Mouse (Mus musculus) liver (tissue): ENCODE results near the gene Mfsd13b.
"Not testable (repeated sequence)": the region's sequence is repeated elsewhere in the genome, so short reads cannot be mapped to it uniquely, and the experiment has no call there.

Source experiments
- DNase-seq: peaks from one replicate; pipeline ENCODE4 v3.0.0-alpha.2; 2020; ENCODE audit warnings: mixed read lengths

Gene Mfsd13b

DNA sequence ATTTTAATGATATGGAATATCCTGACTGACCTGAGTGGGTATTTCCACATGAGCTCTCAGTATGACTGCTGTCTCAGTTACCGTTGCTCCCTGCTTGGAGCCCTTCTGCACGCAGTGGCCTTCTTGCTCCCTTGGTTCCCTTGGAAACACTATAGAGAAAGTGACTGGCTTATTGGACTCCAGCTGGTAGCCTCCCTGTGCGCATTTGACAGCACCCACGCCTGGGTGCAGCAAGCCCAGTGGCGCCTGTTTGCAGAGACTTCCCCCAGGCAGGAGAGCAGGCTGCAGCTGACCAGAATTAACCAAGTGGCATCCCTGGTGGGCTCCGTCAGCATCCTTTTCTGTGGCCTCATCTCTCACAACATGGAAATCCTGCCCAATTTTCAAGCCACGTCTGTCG lies 8.9 kb downstream of the Mfsd13b start:
- no peak for DNase-seq

DNA sequence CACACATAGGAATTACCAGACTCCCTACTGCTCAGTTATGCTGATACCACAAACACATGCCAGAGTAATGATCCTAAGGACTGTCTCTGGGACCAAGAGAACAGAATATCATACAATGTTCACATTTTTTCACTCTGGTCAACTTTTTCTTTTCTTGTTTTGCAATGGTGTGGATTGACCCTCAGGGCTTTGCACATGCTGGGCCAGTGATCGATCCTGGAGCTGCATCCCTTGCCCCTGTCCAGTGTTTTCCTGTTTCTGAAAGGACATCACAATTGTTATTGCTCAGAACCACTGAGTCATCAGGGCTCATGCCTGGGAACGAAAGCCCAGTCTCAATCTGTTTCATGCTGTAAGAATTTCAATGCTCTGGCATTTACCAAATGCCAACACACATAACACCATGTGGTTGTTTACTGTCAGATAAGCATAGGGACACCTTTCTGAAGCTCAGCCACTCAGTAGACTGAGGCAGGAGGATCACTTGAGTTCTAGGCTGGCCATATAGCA lies 16.8 kb downstream of the Mfsd13b start:
- no peak for DNase-seq

GRCm38 (mm10) chr7:121000065-121000822 lies 17.9 kb downstream of the Mfsd13b start:
- DNase-seq, result no peak

DNA sequence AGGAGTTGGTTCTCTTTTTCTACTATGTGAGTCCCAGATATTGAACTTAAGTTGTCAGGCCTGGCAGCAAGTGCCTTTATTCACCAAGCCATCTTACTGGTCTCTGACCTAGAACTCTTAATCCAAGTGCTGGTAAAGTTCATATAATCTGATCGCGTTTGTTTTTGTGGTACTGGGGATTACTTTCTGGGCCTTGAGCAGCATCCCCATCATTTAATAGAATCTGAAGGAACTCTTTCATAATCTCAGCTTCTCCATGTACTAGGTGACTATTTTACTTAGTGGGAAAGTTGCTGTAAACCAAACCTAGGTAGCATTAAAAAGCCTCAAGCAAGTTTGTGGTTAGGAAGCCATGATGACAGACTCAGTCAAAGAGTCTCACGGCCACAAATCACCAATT lies 19.6 kb downstream of the Mfsd13b start:
- DNase-seq, result no peak

DNA sequence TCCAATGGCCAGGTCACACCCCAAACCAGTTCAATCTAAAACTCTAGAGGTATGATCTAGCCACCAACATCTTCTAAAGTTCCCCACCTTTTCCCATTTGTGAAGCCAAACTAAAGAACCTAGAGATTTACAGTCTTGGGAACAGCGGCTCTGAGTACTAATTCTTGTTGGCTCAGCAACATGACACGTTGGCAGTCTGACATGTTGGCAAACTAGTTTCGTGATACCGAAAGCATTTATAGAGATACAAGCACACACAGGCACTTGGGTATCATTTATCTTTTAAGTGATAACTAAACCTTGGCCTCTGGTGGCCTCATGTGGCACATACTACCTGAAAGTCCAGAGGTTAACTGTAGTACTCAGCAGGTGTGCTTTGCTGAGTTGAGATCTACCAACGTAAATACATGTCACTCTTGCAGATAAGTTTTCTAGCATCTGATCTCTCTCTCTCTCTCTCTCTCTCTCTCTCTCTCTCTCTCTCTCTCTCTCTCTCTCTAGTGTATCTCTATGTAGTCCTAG lies 20.2 kb downstream of the Mfsd13b start:
- no peak for DNase-seq

DNA sequence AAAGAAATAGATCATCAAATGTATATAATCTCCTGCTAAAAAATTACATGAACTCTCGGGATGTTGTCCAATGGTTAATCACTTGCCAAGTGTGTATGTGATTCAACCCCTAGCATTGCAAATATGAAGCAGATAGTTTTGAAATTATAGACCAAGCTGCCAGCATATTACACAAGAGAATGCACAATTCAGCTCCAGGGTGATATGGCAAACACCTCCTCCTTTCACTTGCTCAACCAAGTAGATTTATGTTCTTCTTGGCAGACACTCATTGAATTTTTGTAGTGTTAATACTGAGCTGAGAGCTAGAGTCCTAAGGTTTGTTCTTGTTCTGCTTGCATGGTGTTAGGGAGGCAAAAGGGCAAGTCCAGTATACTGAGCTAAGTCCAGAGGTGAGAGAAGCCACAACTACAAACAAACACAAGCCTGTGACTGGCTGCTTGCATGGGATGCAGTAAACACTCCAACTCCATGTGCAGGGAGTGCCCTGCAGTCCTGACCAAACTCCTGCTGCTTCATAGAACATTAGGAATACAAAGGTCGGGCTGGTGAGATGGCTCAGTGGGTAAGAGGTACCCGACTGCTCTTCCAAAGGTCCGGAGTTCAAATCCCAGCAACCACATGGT lies 21.6 kb downstream of the Mfsd13b start:
- DNase-seq, result no peak

DNA sequence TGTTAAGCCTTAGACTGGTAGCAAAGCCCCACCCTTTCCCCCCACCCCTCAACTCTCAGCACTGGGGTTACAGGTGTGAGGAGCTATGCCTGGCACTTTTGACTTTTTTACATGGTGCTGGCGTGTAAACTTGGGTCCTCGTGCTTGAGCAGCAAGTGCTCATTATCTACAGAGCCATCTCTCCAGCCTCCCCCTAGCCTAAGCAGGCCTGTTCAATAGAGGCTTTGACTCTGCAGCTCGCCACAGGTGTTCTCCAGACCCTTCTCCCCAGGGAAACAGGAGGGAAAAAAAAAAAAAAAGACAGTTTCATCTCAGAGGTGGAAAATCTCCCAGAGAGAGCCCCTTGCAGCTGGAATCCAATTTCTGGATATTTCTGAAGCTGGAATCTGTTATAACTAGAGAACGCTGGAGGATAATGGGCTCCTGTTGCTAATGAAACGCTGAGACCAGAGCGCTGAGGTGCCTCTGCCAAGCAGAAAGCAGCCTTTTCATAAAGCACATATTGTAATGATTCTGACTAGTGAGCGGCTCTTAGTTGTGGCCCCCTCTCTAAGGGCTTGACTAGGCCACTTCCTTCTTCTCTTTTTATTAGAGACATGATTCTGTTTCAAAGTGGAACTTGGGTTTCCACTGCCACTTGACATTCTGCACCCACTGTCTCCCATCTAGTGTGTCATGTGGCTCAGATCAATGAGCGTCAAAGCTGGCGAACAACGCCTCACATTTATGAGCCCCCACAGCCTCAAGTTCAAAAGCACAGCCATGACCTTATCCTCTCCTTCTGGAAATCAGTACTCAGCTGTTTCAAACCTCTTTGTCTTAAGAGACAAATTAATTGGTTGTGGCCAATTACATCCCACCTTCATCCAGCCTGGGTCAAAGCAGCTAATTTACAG lies 29.7 kb downstream of the Mfsd13b start:
- DNase-seq, result no peak

- no peak for DNase-seq
Observed at GRCm38 (mm10) chr7:121014486-121014885, 32.2 kb downstream of the Mfsd13b start.

- no peak for DNase-seq
Observed at GRCm38 (mm10) chr7:121018778-121019177, 36.5 kb downstream of the Mfsd13b start.

- no peak for DNase-seq
Observed at GRCm38 (mm10) chr7:121020277-121020676, 38.0 kb downstream of the Mfsd13b start.

GRCm38 (mm10) chr7:121025221-121026008 lies 43.1 kb downstream of the Mfsd13b start:
- DNase-seq, result no peak

- DNase-seq, result no peak
Observed at GRCm38 (mm10) chr7:121026300-121026699, 44.0 kb downstream of the Mfsd13b start.

DNA sequence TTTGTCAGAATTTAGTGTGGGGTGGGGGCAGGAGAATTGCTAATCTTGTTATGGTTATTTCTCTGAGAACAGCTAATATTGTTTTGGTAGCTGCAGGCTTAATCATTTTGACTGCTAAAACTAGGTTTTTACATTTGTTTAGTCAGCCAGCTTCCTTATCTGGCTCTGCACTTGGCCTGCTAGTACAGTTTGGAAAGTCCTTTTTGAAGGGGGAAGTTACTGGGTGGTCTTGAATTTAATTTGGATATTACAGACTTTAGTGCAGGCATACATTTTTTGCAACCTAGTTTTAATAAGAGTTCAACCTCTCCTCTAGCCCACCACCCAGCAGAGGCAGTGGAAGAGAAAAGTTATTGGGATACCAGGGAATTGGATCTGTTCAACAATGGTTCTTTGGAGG lies 47.6 kb downstream of the Mfsd13b start:
- not testable (repeated sequence) for DNase-seq

GRCm38 (mm10) chr7:121033856-121034652 lies 51.7 kb downstream of the Mfsd13b start, which contains the start of gene Mettl9:
Gene Mettl9 (plus strand): TSS chr7:121034445.
- peak; percentile 96 for DNase-seq

DNA sequence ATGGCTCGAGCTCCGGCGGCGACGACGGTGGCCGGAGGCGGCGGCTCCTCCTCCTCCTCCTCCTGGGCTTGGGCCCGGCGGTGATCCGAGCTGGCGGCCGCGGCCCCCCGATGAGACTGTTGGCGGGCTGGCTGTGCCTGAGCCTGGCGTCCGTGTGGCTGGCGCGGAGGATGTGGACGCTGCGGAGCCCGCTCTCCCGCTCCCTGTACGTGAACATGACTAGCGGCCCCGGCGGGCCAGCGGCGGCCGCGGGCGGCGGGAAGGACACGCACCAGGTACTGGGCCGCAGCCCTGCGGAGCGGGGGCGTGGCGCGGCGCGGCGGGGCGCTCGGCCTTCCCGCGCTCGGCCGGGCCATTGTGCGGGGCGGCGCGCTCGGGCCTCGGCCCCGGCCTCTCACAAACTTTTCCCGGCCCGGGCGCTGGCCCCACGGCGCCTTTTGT lies 52.4 kb downstream of the Mfsd13b start:
- DNase-seq, result peak; percentile 68

GRCm38 (mm10) chr7:121035161-121035721 lies 52.9 kb downstream of the Mfsd13b start:
- DNase-seq, result no peak

DNA sequence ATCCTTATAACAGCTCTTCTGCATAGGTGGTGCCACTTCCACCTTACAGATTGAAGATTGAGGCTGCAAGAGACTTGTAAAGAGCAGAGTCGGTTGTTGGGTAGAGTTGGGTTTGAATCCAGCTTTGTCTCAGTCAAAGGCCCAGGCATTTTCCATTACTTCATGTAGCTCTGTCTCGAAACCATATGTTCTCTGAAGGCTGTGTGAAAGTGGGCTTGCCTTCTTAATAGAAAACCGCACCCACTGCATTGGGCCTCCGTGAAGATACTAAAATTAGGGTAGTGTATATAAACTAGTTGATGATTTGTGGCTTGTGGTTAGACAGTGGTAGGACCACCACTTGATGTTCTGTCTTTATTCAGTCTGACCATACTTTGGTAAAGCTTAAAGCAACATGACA lies 58.3 kb downstream of the Mfsd13b start:
- DNase-seq, result no peak

- DNase-seq, result no peak
Observed at GRCm38 (mm10) chr7:121041989-121042388, 59.7 kb downstream of the Mfsd13b start.

- DNase-seq, result no peak
Observed at GRCm38 (mm10) chr7:121043004-121043403, 60.7 kb downstream of the Mfsd13b start.

GRCm38 (mm10) chr7:121043510-121043909 lies 61.2 kb downstream of the Mfsd13b start:
- DNase-seq, result no peak

GRCm38 (mm10) chr7:121044251-121044650 lies 61.9 kb downstream of the Mfsd13b start:
- DNase-seq, result no peak
